Mouse (Mus musculus): ENCODE data around the gene Msx3. TPM values are rescaled to one million over a fixed set of nuclear protein-coding genes. Genes with fewer than 3 reads are reported as not detected.

Msx3 gene
- total RNA-seq (2015; ENCODE audit: low replicate concordance) (not detected in 2 replicates), total RNA-seq (2017; ENCODE audit: low replicate concordance) (not detected in 2 replicates)

- no peak for ATAC-seq (replicated peaks; ENCODE audit: low FRiP score, poor library complexity, severe bottlenecking)
Measured at GRCm38 (mm10) chr7:140048361-140049114, at the start of gene Msx3. Msx3 (minus strand) TSS chr7:140049089.

- no peak for ATAC-seq (replicated peaks; ENCODE audit: low FRiP score, poor library complexity, severe bottlenecking)
Measured at GRCm38 (mm10) chr7:140098466-140098865, 49.6 kb upstream of the Msx3 start.

GRCm38 (mm10) chr7:140096055-140096454, 47.2 kb upstream of the Msx3 start:
- ATAC-seq (replicated peaks; ENCODE audit: low FRiP score, poor library complexity, severe bottlenecking), result no peak

- no peak for ATAC-seq (replicated peaks; ENCODE audit: low FRiP score, poor library complexity, severe bottlenecking)
Measured at GRCm38 (mm10) chr7:140095556-140095955, 46.7 kb upstream of the Msx3 start.

GRCm38 (mm10) chr7:140094954-140095353, 46.1 kb upstream of the Msx3 start:
- ATAC-seq (replicated peaks; ENCODE audit: low FRiP score, poor library complexity, severe bottlenecking), result no peak

- ATAC-seq (replicated peaks; ENCODE audit: low FRiP score, poor library complexity, severe bottlenecking), result no peak
Measured at GRCm38 (mm10) chr7:140092924-140093528, 44.1 kb upstream of the Msx3 start, which contains the start of gene Prap1. Prap1 (plus strand) TSS chr7:140093395.

- no peak for ATAC-seq (replicated peaks; ENCODE audit: low FRiP score, poor library complexity, severe bottlenecking)
Measured at GRCm38 (mm10) chr7:140090601-140091000, 41.7 kb upstream of the Msx3 start.

- ATAC-seq (replicated peaks; ENCODE audit: low FRiP score, poor library complexity, severe bottlenecking), result 0 out of 2 replicates have a peak, but pooled peaks have one; percentile 41
Measured at GRCm38 (mm10) chr7:140082242-140082678, 33.4 kb upstream of the Msx3 start, which contains the start of gene Caly. Caly (minus strand) TSS chr7:140082548.

GRCm38 (mm10) chr7:140081408-140082241, 32.7 kb upstream of the Msx3 start:
- no peak for ATAC-seq (replicated peaks; ENCODE audit: low FRiP score, poor library complexity, severe bottlenecking)

- ATAC-seq (replicated peaks; ENCODE audit: low FRiP score, poor library complexity, severe bottlenecking), result no peak
Measured at GRCm38 (mm10) chr7:140080503-140081156, 31.7 kb upstream of the Msx3 start.

- no peak for ATAC-seq (replicated peaks; ENCODE audit: low FRiP score, poor library complexity, severe bottlenecking)
Measured at GRCm38 (mm10) chr7:140078711-140079110, 29.8 kb upstream of the Msx3 start.

- no peak for ATAC-seq (replicated peaks; ENCODE audit: low FRiP score, poor library complexity, severe bottlenecking)
Measured at GRCm38 (mm10) chr7:140077698-140078097, 28.8 kb upstream of the Msx3 start.

- no peak for ATAC-seq (replicated peaks; ENCODE audit: low FRiP score, poor library complexity, severe bottlenecking)
Measured at GRCm38 (mm10) chr7:140070042-140070711, 21.3 kb upstream of the Msx3 start.

- ATAC-seq (replicated peaks; ENCODE audit: low FRiP score, poor library complexity, severe bottlenecking), result no peak
Measured at GRCm38 (mm10) chr7:140067397-140067796, 18.5 kb upstream of the Msx3 start.

GRCm38 (mm10) chr7:140063092-140063491, 14.2 kb upstream of the Msx3 start:
- ATAC-seq (replicated peaks; ENCODE audit: low FRiP score, poor library complexity, severe bottlenecking), result no peak; the same call in 1 of the 2 replicates

GRCm38 (mm10) chr7:140062307-140062706, 13.4 kb upstream of the Msx3 start:
- no peak for ATAC-seq (replicated peaks; ENCODE audit: low FRiP score, poor library complexity, severe bottlenecking)

GRCm38 (mm10) chr7:140061832-140062130, 12.9 kb upstream of the Msx3 start:
- ATAC-seq (replicated peaks; ENCODE audit: low FRiP score, poor library complexity, severe bottlenecking), result no peak

GRCm38 (mm10) chr7:140060936-140061831, 12.3 kb upstream of the Msx3 start:
- ATAC-seq (replicated peaks; ENCODE audit: low FRiP score, poor library complexity, severe bottlenecking), result no peak

Measured in erythroblast, adult 5-6 weeks (primary cell).